Mouse (Mus musculus): ENCODE measurements around the gene Olfr104-ps.

The Olfr104-ps gene

GRCm38 (mm10) chr17:37359282-37359681, at the start of gene Olfr104-ps:
Gene Olfr104-ps (plus strand): TSS chr17:37359582.
- no peak for DNase-seq (ENCODE audit: low spot score in 2 of 2)

DNA sequence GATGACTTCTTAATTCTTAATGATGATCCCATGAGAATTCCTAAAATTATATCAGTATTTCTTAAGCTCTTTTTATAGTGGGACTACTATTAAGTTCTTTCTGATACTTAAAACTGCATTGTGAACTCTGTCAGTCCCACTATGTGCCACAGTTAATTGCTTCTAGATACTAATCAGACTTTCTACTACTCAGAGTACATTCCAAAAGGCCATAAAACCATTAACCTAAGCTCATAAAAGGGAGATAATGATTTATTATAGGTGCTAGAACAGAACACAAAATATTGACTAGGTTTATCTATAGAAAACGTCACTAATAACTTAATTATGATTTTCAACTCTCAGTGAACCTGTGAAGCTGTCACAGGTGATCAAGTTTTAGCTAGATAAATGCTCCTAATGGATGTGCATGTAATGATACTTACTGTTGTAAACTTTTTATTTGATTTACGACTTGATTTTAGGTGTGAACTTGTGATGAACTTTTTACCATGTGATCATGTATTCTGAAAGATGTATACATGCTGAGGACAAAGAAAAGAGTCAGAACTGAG, 49.2 kb upstream of the Olfr104-ps start:
- DNase-seq (ENCODE audit: low spot score in 2 of 2) = no peak

DNA sequence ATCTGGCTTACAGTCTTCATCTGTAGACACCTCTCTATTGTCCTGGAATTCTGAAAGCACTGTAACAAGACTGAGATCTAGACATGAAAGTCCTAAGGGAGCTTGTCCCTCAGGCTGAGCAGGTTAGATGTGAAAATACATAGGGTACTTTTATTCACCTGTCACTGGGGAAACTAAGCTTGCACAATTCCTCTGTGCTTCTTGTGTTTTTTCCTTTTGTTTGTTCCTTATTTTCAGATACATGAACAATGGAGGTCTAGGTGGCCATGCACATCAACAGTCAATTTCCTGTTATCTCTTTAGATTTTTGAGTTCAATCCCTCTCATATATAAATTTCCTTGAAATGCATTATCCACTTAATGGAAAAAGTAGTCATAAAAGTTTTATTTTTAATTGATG, 42.4 kb upstream of the Olfr104-ps start, which contains the start of gene Olfr102:
Gene Olfr102 (minus strand): TSS at position 101 of the 400 bp plus-strand sequence.
- no peak for DNase-seq (ENCODE audit: low spot score in 2 of 2)

GRCm38 (mm10) chr17:37339598-37339997, 19.8 kb upstream of the Olfr104-ps start, which contains the start of gene Olfr103:
Gene Olfr103 (minus strand): TSS chr17:37339698.
- no peak for DNase-seq (ENCODE audit: low spot score in 2 of 2)

GRCm38 (mm10) chr17:37378733-37379132, 19.4 kb downstream of the Olfr104-ps start, which contains the start of gene Olfr105-ps:
Gene Olfr105-ps (plus strand): TSS chr17:37379033.
- no peak for DNase-seq (ENCODE audit: low spot score in 2 of 2)

- DNase-seq (ENCODE audit: low spot score in 2 of 2) = no peak
Measured at GRCm38 (mm10) chr17:37390093-37390492, 30.7 kb downstream of the Olfr104-ps start, which contains the start of gene Olfr106-ps. Gene Olfr106-ps (plus strand): TSS chr17:37390393.

GRCm38 (mm10) chr17:37398926-37399325, 39.5 kb downstream of the Olfr104-ps start, which contains the start of gene Olfr107:
Gene Olfr107 (plus strand): TSS chr17:37399226.
- DNase-seq (ENCODE audit: low spot score in 2 of 2) = no peak

DNA sequence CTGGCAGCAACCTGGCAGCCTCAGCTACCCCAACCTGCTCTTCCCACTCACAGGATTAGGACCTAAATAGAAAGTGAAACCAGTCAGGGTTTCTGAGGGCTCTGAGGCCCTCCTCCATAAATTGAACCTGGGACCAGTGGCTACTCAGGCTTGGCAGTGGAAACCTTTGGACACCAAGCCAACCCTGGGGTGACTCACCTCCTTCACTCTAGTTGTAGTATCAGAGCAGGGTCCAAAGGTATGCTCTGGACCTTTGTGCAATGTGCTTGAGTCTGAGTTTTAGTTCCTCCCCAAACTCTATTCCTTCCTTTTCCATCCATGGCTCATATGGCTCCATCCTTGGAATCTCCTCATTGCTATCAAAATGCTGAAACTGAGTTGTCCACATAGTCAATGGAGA, 54.0 kb downstream of the Olfr104-ps start:
- DNase-seq (ENCODE audit: low spot score in 2 of 2) = no peak
